Mouse (Mus musculus) hindbrain, embryonic 13.5 days (tissue): ENCODE measurements around the gene Cdc42ep5. TPM values are rescaled to one million over a fixed set of nuclear protein-coding genes. Genes with fewer than 3 reads are reported as not detected.
"Not testable (repeated sequence)": the region's sequence is repeated elsewhere in the genome, so short reads cannot be mapped to it uniquely, and the experiment has no call there.

ENCODE experiments used
- ATAC-seq: fragments of 200-750 bp; cut with Nextera tagmentation; 2 replicates; pipeline ENCODE4 v1.8.0; 2017; ENCODE audit warnings: moderate TSS enrichment; ENCODE audit not compliant: low FRiP score
- H3K27ac ChIP-seq: fragments of 300-500 bp; sonication (generic); 2 replicates; pipeline ENCODE4 v1.5.1; 2015; ENCODE audit warnings: inconsistent platforms, mild to moderate bottlenecking, moderate library complexity
- H3K27me3 ChIP-seq: fragments of 300-500 bp; sonication (generic); 2 replicates; pipeline ENCODE4 v1.6.1; 2015; ENCODE audit warnings: mild to moderate bottlenecking, inconsistent platforms
- H3K36me3 ChIP-seq: fragments of 300-500 bp; sonication (generic); 2 replicates; pipeline ENCODE4 v1.6.1; 2015; ENCODE audit warnings: mild to moderate bottlenecking, inconsistent platforms
- H3K4me1 ChIP-seq: fragments of 300-500 bp; sonication (generic); replicated peaks from 2 replicates; pipeline ENCODE4 v1.6.1; 2015; ENCODE audit warnings: inconsistent platforms
- H3K4me2 ChIP-seq: fragments of 300-500 bp; sonication (generic); 2 replicates; pipeline ENCODE4 v1.6.1; 2015; ENCODE audit warnings: inconsistent platforms, mild to moderate bottlenecking, moderate library complexity
- H3K4me3 ChIP-seq: fragments of 300-500 bp; sonication (generic); 2 replicates; pipeline ENCODE4 v1.5.1; 2015; ENCODE audit warnings: mild to moderate bottlenecking, inconsistent platforms
- H3K9ac ChIP-seq: fragments of 300-500 bp; sonication (generic); 2 replicates; pipeline ENCODE4 v1.6.1; 2015; ENCODE audit warnings: mild to moderate bottlenecking, inconsistent platforms
- H3K9me3 ChIP-seq: fragments of 300-500 bp; sonication (generic); 2 replicates; pipeline ENCODE4 v1.6.1; 2016; ENCODE audit warnings: inconsistent platforms
- WGBS: fragments of 180-500 bp; shearing (Covaris S2); methylation state at CpG from one replicate; pipeline ENCODE4 v1.1.7; 2015; 5-methylcytosine and 5-hydroxymethylcytosine counted together
- polyA plus RNA-seq: library from polyadenylated mRNA; unstranded; fragments of >200 nt; fragmentation: Nextera tagmentation; extraction: Ambion mirVana; gene quantifications from 2 replicates; pipeline ENCODE4 v1.2.1, GENCODE M21; 2015

Cdc42ep5 gene
- 8.4 and 10.1 TPM in 2 replicates for polyA plus RNA-seq

DNA sequence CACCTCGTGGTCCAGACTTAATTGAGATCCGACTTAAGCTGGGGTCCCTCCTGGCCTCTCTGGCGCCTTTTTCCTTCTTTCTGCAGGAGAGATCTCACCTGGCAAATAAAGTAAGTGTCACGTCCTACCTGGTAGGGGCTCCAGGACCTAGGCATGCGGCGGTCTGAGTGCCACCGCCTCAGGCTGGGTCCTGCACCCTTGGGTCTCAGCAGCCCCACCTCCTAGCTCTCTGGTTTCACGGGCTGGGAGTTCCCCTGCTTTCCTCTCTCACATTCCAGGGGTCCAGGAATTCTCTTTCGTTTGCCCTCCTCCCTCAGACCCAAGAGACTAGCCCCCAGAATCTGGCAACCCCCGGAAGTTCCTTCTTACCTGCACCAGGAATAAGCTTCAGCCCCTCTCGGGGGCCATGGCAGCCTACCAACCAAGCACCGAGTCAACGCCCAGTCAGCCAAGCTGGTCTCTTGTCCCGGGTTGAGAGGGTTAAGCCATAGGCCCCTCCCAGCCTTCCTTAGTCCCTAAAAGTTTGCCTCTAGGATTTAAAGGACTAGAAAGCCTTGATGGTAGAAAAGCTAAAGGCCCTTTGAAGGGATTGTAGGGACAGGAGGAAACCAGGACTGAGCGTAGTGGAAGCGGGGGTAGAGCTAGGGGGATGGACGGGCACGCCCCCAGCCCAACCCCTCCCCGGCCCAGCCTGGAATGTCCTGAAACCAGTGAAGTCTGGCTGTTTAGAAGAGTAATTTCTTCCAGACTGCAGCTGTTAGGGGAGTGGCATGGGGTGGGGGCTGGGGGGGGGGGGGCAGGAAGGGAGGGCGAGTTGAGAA, at the start of gene Cdc42ep5:
Cdc42ep5 (minus strand) TSS at position 771 of the 821 bp plus-strand sequence.
- peak; percentile 75; the same call in 1 of the 2 replicates for ATAC-seq
- no peak within 1 kb of the TSS for H3K27ac ChIP-seq
- H3K9me3 ChIP-seq = no peaks in the 10 kb centered on the region
- 2% methylated on average over 20 of the region's 20 CpGs for WGBS
- peaks cover 20% of the 10 kb centered on the region for H3K4me1 ChIP-seq
- peak within 1 kb of the TSS; percentile 61 for H3K9ac ChIP-seq
- peak within 1 kb of the TSS; percentile 34 for H3K4me3 ChIP-seq
- H3K4me2 ChIP-seq = peak within 1 kb of the TSS; percentile 51
- H3K36me3 ChIP-seq = no peaks in the 10 kb centered on the region
- H3K27me3 ChIP-seq = 0 out of 2 replicates have a peak, but pooled peaks cover 13% of the 10 kb centered on the region

- not testable (repeated sequence) for H3K9me3 ChIP-seq, H3K27ac ChIP-seq, H3K9ac ChIP-seq, H3K4me1 ChIP-seq, H3K36me3 ChIP-seq, H3K4me2 ChIP-seq, ATAC-seq, H3K27me3 ChIP-seq, H3K4me3 ChIP-seq
These were observed 48.8 kb upstream of the Cdc42ep5 start for GRCm38 (mm10) chr7:4213436-4213835.

DNA sequence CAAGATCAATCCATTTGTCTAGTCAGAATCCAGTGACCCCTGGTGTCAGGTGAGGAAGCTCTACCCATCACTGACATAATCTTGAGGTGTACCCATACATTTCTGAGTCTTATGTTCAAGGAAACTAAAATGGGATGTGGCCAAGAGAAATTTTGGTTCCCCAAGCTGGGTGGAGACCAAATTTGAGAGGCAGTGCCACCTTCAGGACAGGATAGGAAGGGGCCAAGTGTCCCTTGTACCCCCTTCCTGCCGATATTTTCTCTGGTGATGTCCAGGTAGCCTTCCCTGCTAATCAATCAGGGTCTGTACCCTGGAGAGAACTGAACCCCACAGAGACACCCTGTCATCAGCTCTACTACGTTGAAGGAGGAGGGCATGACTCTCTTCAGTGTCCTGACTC, 44.0 kb upstream of the Cdc42ep5 start:
- Histone ChIP-seq H3K4me3 (no peak overlapping the region), H3K4me1 (no peaks in the 10 kb centered on the region), H3K27me3 (no peaks in the 10 kb centered on the region), H3K9ac (no peak overlapping the region), H3K9me3 (0 out of 2 replicates have a peak, but pooled peaks cover 3% of the 10 kb centered on the region), H3K27ac (no peak overlapping the region), H3K4me2 (no peak overlapping the region), H3K36me3 (no peaks in the 10 kb centered on the region)
- ATAC-seq = no peak
- 55% methylated on average over 2 of the region's 2 CpGs for WGBS

GRCm38 (mm10) chr7:4207126-4207525, 42.5 kb upstream of the Cdc42ep5 start:
- WGBS = 73% methylated on average over 1 of the region's 1 CpGs

DNA sequence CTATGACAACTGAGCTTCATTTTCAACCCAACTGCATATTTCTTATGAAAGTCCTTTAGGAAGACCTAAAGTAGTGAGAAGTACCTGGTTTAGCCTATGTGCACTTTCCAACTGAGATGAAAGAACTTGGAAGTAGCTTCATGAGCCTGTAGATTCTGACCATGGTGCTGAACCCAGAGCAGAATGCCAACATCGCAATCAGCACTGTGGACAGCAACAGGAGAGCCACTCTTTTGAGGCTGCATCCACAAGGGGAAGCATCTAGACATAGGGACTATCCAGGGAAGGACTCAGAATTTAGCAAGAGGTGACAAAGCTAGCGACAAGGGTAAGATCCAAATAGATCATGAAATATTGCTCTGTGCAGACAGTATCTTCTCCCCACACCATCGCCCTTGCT, 13.8 kb upstream of the Cdc42ep5 start:
- no peak overlapping the region for H3K4me2 ChIP-seq
- H3K27me3 ChIP-seq = no peaks in the 10 kb centered on the region
- H3K9me3 ChIP-seq = no peaks in the 10 kb centered on the region
- H3K4me1 ChIP-seq = no peaks in the 10 kb centered on the region
- H3K4me3 ChIP-seq = no peak overlapping the region
- WGBS = 50% methylated on average over 3 of the region's 3 CpGs
- H3K9ac ChIP-seq = no peak overlapping the region
- no peak overlapping the region for H3K27ac ChIP-seq
- H3K36me3 ChIP-seq = no peaks in the 10 kb centered on the region
- no peak for ATAC-seq

More at GRCm38 (mm10) chr7:4207126-4207525, 42.5 kb upstream of the Cdc42ep5 start:
- no peak overlapping the region for H3K9ac ChIP-seq
- no peak overlapping the region for H3K4me3 ChIP-seq
- H3K36me3 ChIP-seq = no peaks in the 10 kb centered on the region
- H3K4me2 ChIP-seq = no peak overlapping the region
- no peak overlapping the region for H3K27ac ChIP-seq
- H3K9me3 ChIP-seq = 0 out of 2 replicates have a peak, but pooled peaks cover 3% of the 10 kb centered on the region
- H3K27me3 ChIP-seq = no peaks in the 10 kb centered on the region
- H3K4me1 ChIP-seq = no peaks in the 10 kb centered on the region
- ATAC-seq = no peak

GRCm38 (mm10) chr7:4170193-4170938, 5.7 kb upstream of the Cdc42ep5 start:
- H3K27me3 ChIP-seq = no peaks in the 10 kb centered on the region
- no peak overlapping the region for H3K27ac ChIP-seq
- no peak for ATAC-seq
- WGBS = 80% methylated on average over 6 of the region's 6 CpGs
- peaks cover under 1% of the 10 kb centered on the region for H3K4me1 ChIP-seq
- H3K36me3 ChIP-seq = no peaks in the 10 kb centered on the region
- H3K4me3 ChIP-seq = no peak overlapping the region
- H3K4me2 ChIP-seq = no peak overlapping the region
- no peak overlapping the region for H3K9ac ChIP-seq
- no peaks in the 10 kb centered on the region for H3K9me3 ChIP-seq

- no peak overlapping the region for H3K27ac ChIP-seq
- ATAC-seq = no peak
- 0 out of 2 replicates have a peak, but pooled peaks cover 13% of the 10 kb centered on the region for H3K27me3 ChIP-seq
- H3K4me2 ChIP-seq = no peak overlapping the region
- H3K4me1 ChIP-seq = peaks cover 20% of the 10 kb centered on the region
- H3K36me3 ChIP-seq = no peaks in the 10 kb centered on the region
- no peaks in the 10 kb centered on the region for H3K9me3 ChIP-seq
- H3K4me3 ChIP-seq = no peak overlapping the region
- no peak overlapping the region for H3K9ac ChIP-seq
These were observed 2.4 kb upstream of the Cdc42ep5 start for GRCm38 (mm10) chr7:4167098-4167497.

DNA sequence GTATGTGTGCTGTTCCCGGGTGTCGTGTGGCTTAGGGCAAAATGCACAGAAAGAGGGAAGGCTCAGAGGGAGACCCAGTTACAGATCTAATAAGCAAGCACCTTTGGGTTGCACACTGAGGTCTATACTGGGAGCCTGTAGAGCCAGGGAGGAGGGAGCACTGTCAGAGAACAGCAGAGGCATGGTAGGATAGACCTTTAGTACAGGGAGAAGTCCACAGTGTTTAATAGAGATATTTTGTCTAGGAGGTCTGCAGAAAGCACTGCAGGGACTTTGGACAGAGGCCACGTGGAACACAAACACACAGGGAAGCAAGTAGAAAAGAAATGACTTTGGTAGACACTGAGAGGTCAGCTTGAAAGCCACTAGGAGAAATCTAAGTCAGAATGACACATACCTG, 626 bp upstream of the Cdc42ep5 start:
- ATAC-seq = no peak
- Histone ChIP-seq H3K4me1 (peaks cover 20% of the 10 kb centered on the region), H3K4me2 (0 out of 2 replicates have a peak overlapping the region, but pooled peaks have one; percentile 4), H3K9ac (no peak overlapping the region), H3K27ac (no peak overlapping the region), H3K27me3 (0 out of 2 replicates have a peak, but pooled peaks cover 13% of the 10 kb centered on the region), H3K4me3 (no peak overlapping the region), H3K36me3 (no peaks in the 10 kb centered on the region), H3K9me3 (no peaks in the 10 kb centered on the region)
- WGBS = 32% methylated on average over 3 of the region's 3 CpGs

DNA sequence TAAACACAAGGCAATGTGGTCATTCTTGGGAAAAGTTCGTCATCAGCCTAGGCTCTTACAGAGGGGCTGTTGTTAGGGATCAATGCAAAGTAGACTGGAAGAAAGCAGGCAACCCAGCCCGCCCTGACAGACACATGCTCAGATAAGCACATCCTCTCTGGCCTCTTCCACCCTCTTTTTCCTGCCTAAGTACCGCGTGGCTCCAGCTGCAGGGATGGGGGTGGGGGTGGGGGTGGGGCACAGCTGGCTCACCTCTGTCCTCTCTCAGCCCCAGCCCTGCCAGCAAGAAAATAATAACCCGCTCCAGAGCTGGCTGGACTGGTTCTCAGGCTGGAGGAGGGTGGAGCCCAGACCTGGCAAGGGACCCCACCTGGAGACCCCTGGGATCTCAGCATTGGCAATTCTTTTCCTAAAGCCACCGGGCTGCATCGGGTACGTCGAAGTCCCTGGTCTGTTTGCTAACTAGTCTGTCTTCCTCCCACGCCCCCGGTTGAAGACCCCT, 1.0 kb downstream of the Cdc42ep5 start:
- Histone ChIP-seq H3K4me3 (peak overlapping the region; percentile 34), H3K9me3 (no peaks in the 10 kb centered on the region), H3K27ac (no peak overlapping the region), H3K36me3 (no peaks in the 10 kb centered on the region), H3K9ac (peak overlapping the region; percentile 61), H3K27me3 (0 out of 2 replicates have a peak, but pooled peaks cover 13% of the 10 kb centered on the region), H3K4me2 (peak overlapping the region; percentile 51), H3K4me1 (peaks cover 20% of the 10 kb centered on the region)
- 3% methylated on average over 11 of the region's 11 CpGs for WGBS
- ATAC-seq = peak; percentile 25; the same call in 1 of the 2 replicates

DNA sequence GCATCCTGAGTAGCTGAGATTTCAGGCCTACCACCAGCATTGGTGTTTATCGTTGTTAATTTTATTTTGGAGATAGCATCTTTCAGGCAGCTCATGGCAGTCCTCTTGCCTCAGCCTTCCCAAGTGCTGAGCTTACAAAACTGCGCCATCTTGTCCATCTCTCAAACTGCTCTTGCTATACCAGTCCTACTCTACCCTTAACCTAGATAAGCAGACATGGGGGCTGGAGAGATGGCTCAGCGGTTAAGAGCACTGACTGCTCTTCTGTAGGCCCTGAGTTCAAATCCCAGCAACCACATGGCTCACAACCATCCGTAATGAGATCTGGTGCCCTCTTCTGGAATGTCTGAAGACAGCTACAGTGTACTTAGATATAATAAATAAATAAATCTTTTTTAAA, 3.1 kb downstream of the Cdc42ep5 start:
- H3K27me3 ChIP-seq = 0 out of 2 replicates have a peak, but pooled peaks cover 13% of the 10 kb centered on the region
- H3K4me2 ChIP-seq, H3K36me3 ChIP-seq, H3K4me3 ChIP-seq, H3K9ac ChIP-seq, ATAC-seq, H3K27ac ChIP-seq, H3K9me3 ChIP-seq: not testable (repeated sequence)
- 96% methylated on average over 4 of the region's 4 CpGs for WGBS
- peaks cover 20% of the 10 kb centered on the region for H3K4me1 ChIP-seq

GRCm38 (mm10) chr7:4154976-4155375, 9.7 kb downstream of the Cdc42ep5 start:
- WGBS = 28% methylated on average over 4 of the region's 4 CpGs

DNA sequence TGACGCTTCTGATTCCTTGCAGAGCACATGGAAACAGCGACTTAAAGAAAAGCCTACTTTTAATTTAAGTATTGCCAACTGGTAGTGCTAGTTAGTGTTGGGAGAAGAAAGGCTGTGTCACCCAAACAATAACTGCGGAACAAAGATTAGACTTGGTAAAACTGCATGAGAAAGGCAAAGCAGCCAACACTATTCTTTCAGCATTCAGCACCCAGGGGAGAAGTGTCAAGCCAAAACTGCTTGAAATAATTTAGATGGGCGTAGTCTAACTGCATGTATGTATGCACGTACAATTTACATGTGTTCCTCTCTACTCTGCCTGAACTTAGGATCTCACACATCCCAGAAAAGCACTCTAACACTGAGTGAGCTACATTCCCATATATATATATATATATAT, 10.3 kb downstream of the Cdc42ep5 start:
- H3K36me3 ChIP-seq = no peaks in the 10 kb centered on the region
- WGBS = 78% methylated on average over 5 of the region's 5 CpGs

More at GRCm38 (mm10) chr7:4154976-4155375, 9.7 kb downstream of the Cdc42ep5 start:
- Histone ChIP-seq H3K27ac (no peak overlapping the region), H3K9me3 (no peaks in the 10 kb centered on the region), H3K4me2 (no peak overlapping the region), H3K4me3 (no peak overlapping the region), H3K36me3 (no peaks in the 10 kb centered on the region), H3K4me1 (peaks cover 16% of the 10 kb centered on the region), H3K27me3 (peaks cover 42% of the 10 kb centered on the region), H3K9ac (no peak overlapping the region)
- no peak for ATAC-seq

More for the DNA sequence above, 10.3 kb downstream of the Cdc42ep5 start:
- H3K27me3 ChIP-seq = peaks cover 42% of the 10 kb centered on the region
- H3K4me1 ChIP-seq = peaks cover 20% of the 10 kb centered on the region
- no peak overlapping the region for H3K9ac ChIP-seq
- no peak overlapping the region for H3K27ac ChIP-seq
- H3K4me3 ChIP-seq = no peak overlapping the region
- no peak for ATAC-seq
- no peaks in the 10 kb centered on the region for H3K9me3 ChIP-seq
- no peak overlapping the region for H3K4me2 ChIP-seq
